Mouse (Mus musculus): Measurements from ENCODE around the gene Plekhg4.

The Plekhg4 gene

GRCm38 (mm10) chr8:105403467-105403866 lies 30.4 kb downstream of the Plekhg4 start:
- no peak for DNase-seq (ENCODE audit: low spot score)

- no peak for DNase-seq (ENCODE audit: low spot score)
Observed at GRCm38 (mm10) chr8:105404496-105404895, 31.4 kb downstream of the Plekhg4 start.

GRCm38 (mm10) chr8:105406416-105406815 lies 33.3 kb downstream of the Plekhg4 start:
- DNase-seq (ENCODE audit: low spot score), result no peak

- DNase-seq (ENCODE audit: low spot score), result no peak
Observed at GRCm38 (mm10) chr8:105408331-105408730, 35.3 kb downstream of the Plekhg4 start.

- no peak for DNase-seq (ENCODE audit: low spot score)
Observed at GRCm38 (mm10) chr8:105409947-105410346, 36.9 kb downstream of the Plekhg4 start.

GRCm38 (mm10) chr8:105413391-105413790 lies 40.3 kb downstream of the Plekhg4 start, which contains the start of the genes Kctd19 and Lrrc36:
Kctd19 (minus strand) TSS chr8:105413502.
Lrrc36 (plus strand) TSS chr8:105413571.
- peak; percentile 10 for DNase-seq (ENCODE audit: low spot score)

GRCm38 (mm10) chr8:105418992-105419391 lies 45.9 kb downstream of the Plekhg4 start:
- DNase-seq (ENCODE audit: low spot score), result no peak

- no peak for DNase-seq (ENCODE audit: low spot score)
Observed at GRCm38 (mm10) chr8:105419800-105420199, 46.7 kb downstream of the Plekhg4 start.

GRCm38 (mm10) chr8:105422006-105422405 lies 48.9 kb downstream of the Plekhg4 start:
- no peak for DNase-seq (ENCODE audit: low spot score)

GRCm38 (mm10) chr8:105426878-105427277 lies 53.8 kb downstream of the Plekhg4 start:
- no peak for DNase-seq (ENCODE audit: low spot score)

GRCm38 (mm10) chr8:105431743-105432515 lies 58.9 kb downstream of the Plekhg4 start:
- DNase-seq (ENCODE audit: low spot score), result no peak

Measured in ovary, adult 18-20 months (tissue).